Mouse (Mus musculus) regulatory T cell (primary cell): ENCODE measurements at regions not wholly inside any gene's neighbourhood (a gene's known extent, or its start where the extent isn't known, plus 50 kb on each side); places are given as distances from the start of the nearest gene placed in this dataset.

Experiments
- in situ Hi-C: fragments of 300-600 bp; cut with MboI, MseI; formaldehyde crosslinking; loops from one replicate; pipeline ENCODE4 v1.15.1; 2025; ENCODE audit warnings: high pct_unique_total_duplicates

DNA sequence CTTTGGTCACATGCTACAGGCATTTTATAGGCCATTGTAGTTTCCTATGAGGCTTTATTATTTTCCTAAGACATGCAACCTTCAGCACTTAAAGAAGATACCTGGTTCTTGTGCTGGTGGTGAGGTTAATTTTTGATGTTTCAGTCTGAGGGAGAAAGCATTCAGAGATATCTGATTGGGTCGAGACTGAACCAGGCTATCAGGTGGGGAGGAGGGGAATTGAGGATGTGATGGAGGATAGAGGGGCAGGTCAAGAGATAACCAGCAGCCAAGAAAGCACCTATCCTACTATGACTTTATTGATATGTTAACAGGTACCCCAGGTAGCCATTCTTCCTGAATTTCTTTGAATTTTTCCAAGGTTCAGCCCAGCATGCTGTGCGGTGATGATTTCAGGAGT, 74.1 kb upstream of the Zfp988 start:
- in situ Hi-C loops: loop anchor here (5.0 to 25.0 kb wide), 6 partner anchors 259 to 1559 kb away; partner anchors contain the start of genes Zfp980 and Zfp989

- in situ Hi-C loops: loop anchor here (5.0 to 25.0 kb wide), 6 partner anchors 259 to 1559 kb away; partner anchors contain the start of genes Zfp980 and Zfp989
These were observed 73.7 kb upstream of the Zfp988 start for GRCm38 (mm10) chr4:147231787-147232186.

- in situ Hi-C loops: loop anchor here (5.0 to 25.0 kb wide), 6 partner anchors 260 to 1560 kb away; partner anchors contain the start of genes Zfp980 and Zfp989
These were observed 73.2 kb upstream of the Zfp988 start for GRCm38 (mm10) chr4:147232279-147232678.

DNA sequence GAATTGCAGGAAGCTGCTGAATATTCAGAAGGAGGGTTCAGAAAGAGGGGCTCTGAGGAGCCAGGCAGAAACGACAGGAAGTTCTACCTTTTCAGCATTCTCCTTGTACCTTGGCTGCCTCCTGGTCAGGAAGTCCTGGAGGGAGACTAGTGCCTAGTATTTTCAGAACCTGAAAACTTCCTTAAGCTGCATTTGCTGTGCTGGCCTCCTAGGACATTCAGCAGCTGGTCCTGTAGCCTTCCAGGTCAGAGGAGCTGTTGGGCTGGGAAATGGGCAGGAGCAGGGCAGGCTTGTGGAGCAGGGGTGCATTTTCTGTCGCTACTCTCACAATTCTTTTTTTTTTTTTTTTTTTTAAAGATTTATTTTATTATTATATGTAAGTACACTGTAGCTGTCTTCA, 71.2 kb upstream of the Zfp988 start:
- in situ Hi-C loops: loop anchor here (5.0 to 25.0 kb wide), 6 partner anchors 262 to 1562 kb away; partner anchors contain the start of genes Zfp980 and Zfp989

- in situ Hi-C loops: loop anchor here (5.0 to 25.0 kb wide), 6 partner anchors 77 to 1073 kb away; no protein-coding TSS in a partner anchor
These were observed 70.0 kb upstream of the Zfp988 start for GRCm38 (mm10) chr4:147235441-147235840.

DNA sequence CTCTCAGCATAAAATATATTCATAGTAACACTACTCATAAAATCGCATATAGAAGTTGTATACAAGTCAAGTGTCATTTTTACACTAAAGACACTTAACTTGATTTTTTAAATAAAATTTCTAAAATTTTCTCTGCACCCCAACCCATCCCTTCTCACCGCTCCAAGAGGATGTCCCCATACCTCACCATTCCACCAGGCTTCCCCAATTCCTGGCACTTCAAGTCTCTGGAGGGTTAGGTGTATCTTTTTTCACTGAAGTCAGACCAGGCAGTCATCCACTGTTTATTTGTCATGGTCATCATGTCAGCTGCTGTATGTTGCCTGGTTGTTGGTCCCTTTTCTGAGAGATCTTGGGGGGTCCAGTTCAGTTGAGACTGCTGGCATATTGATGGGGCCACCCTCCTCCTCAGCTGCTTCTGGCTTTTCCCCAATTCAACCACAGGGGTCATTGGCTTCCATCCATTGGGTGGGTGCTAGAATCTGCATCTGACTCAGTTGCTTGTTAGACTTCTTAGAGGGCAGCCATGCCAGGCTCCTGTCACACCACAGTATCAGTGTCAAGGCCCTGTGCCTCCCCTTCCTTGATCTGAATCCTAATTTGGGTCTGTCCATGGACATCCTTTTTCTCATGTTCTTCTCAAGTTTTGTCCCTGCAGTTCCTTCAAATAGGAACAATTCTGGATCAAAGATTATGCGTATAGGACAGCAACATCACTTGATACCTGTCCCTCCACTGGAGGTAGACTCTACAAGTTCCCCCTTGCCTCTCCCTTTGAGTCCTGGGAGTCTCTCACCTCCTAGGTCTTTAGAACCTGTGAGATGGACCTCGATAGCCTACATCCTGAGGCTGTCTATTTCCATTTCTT, 63.9 kb upstream of the Zfp988 start:
- in situ Hi-C loops: loop anchor here (5.0 to 25.0 kb wide), 3 partner anchors 429 to 1634 kb away; no protein-coding TSS in a partner anchor

- in situ Hi-C loops: loop anchor here (5.0 to 25.0 kb wide), 3 partner anchors 430 to 1635 kb away; no protein-coding TSS in a partner anchor
These were observed 63.3 kb upstream of the Zfp988 start for GRCm38 (mm10) chr4:147242183-147242477.

GRCm38 (mm10) chr4:147248541-147248940, 56.9 kb upstream of the Zfp988 start:
- in situ Hi-C loops: loop anchor here (10.0 to 25.0 kb wide), 2 partner anchors 436 to 604 kb away; no protein-coding TSS in a partner anchor
